12 mouse cellular contexts compared by ENCODE assay signal in the genomic region with DNA sequence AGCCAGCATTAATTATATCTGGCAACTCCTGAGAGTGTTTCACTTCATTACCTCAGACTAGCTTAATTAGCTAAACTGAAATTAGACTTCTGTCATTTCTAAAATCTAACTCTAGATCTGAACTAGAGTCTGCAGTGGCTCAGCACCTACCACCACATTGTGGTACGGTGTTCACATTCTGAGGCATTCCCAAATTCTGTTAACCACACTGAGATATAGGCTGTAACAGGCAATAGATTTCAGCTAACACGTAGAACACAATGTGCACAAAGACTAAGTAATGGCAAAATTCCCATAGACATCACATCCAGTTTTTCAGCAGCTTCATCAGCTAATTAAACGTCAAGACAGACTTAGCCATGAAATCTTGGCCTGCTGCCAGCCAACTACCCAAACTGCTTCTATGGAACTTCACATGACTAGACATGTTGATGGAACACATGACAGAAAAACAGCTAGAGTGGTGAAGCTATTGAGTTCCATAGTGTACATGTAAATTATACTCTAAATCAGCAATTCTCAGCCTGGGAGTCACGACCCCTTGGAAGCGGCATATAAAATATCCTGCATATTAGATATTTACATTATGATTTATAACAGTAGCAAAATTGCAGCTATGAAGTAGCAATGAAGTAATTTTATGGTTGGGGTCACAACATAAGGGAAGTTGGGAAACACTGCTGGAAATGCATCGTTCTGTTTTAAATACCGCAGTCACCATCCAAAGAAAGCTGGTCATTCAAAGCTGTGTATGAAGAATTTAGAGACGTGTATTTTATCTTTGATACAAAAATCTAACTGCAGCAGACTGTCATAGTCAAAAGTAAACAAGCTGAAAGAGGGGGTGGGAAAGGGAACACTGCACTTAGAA.
DNase-seq lines count a peak whose midpoint lies in the region; ATAC-seq lines count a peak whose summit lies in the region.
"Had no signal": no experiment of that assay in that cellular context is flagged by ENCODE, and none has a peak within 500 bp of the region (broad histone marks: within the 10 kb centered on the region; RNA-seq: fewer than 3 reads in every experiment).

No protein-coding gene starts in this region.

- peaks cover 14% of the 10 kb centered on the region; the same call in 1 of the 2 replicates for H3K36me3 ChIP-seq in forebrain, embryonic 14.5 days (ENCODE audit: control insufficient read depth, insufficient read depth, low read length)

- peak; percentile 90 for ATAC-seq in forebrain, embryonic 14.5 days

- DNase-seq in kidney, postnatal 10 days = peak; percentile 45
- DNase-seq in kidney, adult 9 months = no peak
- DNase-seq in right cerebral cortex, postnatal 4 days = peak; percentile 48
- DNase-seq in right cerebral cortex, postnatal 25 days = no peak
- DNase-seq in forebrain, embryonic 14.5 days (ENCODE audit: low spot score) = peak; percentile 97
- DNase-seq in retina, embryonic 14.5 days (ENCODE audit: low spot score) = peak; percentile 23
- no peak for DNase-seq in frontal cortex, postnatal 10 days (ENCODE audit: low spot score in 2 of 2)
- DNase-seq: lung, postnatal 10 days; thymus, postnatal 4 days had no signal

- H3K9ac ChIP-seq in forebrain, embryonic 14.5 days (ENCODE audit: low read length) = no peak overlapping the region
- H3K9ac ChIP-seq: embryonic facial prominence, embryonic 13.5 days had no signal

- no peak overlapping the region for H3K4me2 ChIP-seq in forebrain, embryonic 14.5 days (ENCODE audit: low read length)
- H3K4me2 ChIP-seq: embryonic facial prominence, embryonic 13.5 days; heart, embryonic 11.5 days had no signal

- peak overlapping the region; percentile 55; the same call in 1 of the 2 replicates for H3K27ac ChIP-seq in forebrain, embryonic 14.5 days (ENCODE audit: low read depth, low read length)
- H3K27ac ChIP-seq: embryonic facial prominence, embryonic 13.5 days had no signal

- no peaks in the 10 kb centered on the region for H3K27me3 ChIP-seq in forebrain, embryonic 14.5 days (replicated peaks; ENCODE audit: control insufficient read depth, insufficient read depth, low read length)
- H3K27me3 ChIP-seq: embryonic facial prominence, embryonic 13.5 days had no signal

- H3K4me1 ChIP-seq in forebrain, embryonic 14.5 days (ENCODE audit: control insufficient read depth, insufficient read depth, low read length) = peaks cover 19% of the 10 kb centered on the region

- 42% methylated on average over 8 of the region's 8 CpGs for WGBS in forebrain, embryonic 14.5 days

- no peaks in the 10 kb centered on the region for H3K9me3 ChIP-seq in forebrain, embryonic 14.5 days (replicated peaks; ENCODE audit: control insufficient read depth, low read length)
- H3K9me3 ChIP-seq: embryonic facial prominence, embryonic 13.5 days; G1E had no signal

- no peak overlapping the region for H3K4me3 ChIP-seq in forebrain, embryonic 14.5 days (ENCODE audit: low read depth, low read length)
- H3K4me3 ChIP-seq: embryonic facial prominence, embryonic 13.5 days had no signal

Comparison
In these comparisons a context has a peak if more than half of its experiments do, and no peak if none do; other contexts are left out.
1. DNase-seq: peak in kidney, postnatal 10 days (single experiment), right cerebral cortex, postnatal 4 days (single experiment), forebrain, embryonic 14.5 days (single experiment) and retina, embryonic 14.5 days (single experiment); none in kidney, adult 9 months (single experiment), right cerebral cortex, postnatal 25 days (single experiment) and frontal cortex, postnatal 10 days (0 of 2).